Mouse (Mus musculus) erythroblast, adult 5-6 weeks (primary cell): Measurements from ENCODE around the gene Prkrip1. TPM values are rescaled to one million over a fixed set of nuclear protein-coding genes. Genes with fewer than 3 reads are reported as not detected.
"Not testable (repeated sequence)": the region's sequence is repeated elsewhere in the genome, so short reads cannot be mapped to it uniquely, and the experiment has no call there.

Experiments used
- ATAC-seq: replicated peaks from 2 replicates; pipeline ENCODE4 v1.8.0; 2016; ENCODE audit warnings: moderate number of reproducible peaks, mild to moderate bottlenecking, moderate TSS enrichment, inconsistent platforms; ENCODE audit not compliant: poor library complexity, low FRiP score, severe bottlenecking
- total RNA-seq, 2 experiments: library from RNA; stranded (forward) in 1 of 2; stranded (reverse) in 1 of 2; fragments of 150-400 nt in 1 of 2; fragments of 200-764, 138-1000 nt in 1 of 2; gene quantifications; 2 replicates each; pipeline versions ENCODE4 v1.2.3 to v1.2.4; 2015 to 2017; ENCODE audit warnings: low replicate concordance in 2 of 2

Gene Prkrip1
- total RNA-seq, 2 experiments from 2014 or later: 1.5 to 4.9 TPM

DNA sequence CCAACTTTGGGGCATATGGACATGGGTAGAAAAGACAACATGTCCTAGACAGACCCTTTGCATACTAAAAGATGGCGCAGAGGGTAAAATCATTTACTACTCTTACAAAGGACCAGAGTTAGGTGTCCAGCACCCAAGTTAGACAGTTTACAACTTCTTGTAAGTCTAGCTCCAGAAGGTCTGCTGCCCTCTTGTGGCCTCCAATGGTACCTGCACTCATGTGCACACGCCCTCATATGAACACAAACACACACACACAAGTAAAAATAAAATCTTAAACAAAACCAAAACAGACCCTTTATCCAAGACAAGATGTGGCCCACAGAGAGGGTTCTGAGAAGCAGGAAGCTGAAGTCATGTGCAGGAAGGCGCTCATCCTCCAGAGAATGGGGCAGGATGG lies 30.7 kb downstream of the Prkrip1 start:
- ATAC-seq: no peak

DNA sequence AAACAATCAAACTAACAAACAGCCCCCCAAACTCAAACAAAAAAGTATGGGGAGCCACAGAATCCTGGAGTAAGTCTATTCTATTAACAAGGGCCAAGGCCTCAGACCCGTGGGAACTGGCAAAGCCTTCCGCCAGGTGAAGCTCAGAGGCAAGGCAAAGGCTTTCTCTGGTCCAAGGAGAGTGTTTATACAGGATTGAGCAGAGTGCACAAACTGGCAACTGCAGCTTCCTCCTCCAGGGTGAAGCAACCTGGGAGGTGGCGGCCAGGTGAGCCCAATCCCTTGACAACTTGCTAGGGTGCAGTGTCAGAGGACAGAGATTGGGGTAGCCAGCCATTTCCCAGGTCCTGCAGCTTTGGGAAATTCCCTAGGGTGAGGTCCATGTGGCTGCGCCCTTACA lies 31.5 kb downstream of the Prkrip1 start:
- ATAC-seq: no peak

DNA sequence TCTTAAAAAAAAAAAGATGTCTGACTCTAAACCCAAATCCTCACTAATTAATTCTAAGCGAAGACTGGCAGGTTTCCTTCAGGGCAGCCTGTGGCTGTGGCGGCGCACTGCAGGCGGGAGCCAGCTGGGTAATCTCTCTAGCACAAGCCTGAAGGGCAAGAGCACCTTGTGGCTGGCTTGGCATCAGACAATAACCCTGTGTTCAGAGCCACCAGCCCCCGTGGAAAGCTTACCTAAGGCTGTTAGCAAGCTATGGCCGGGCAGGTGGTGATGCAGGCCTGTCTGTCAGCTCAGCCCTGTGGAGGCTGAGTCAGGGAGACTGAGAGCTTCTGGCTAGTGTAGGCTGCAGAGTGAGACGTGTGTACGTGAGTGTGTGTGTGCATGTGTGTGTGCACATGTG lies 33.5 kb downstream of the Prkrip1 start:
- no peak for ATAC-seq

DNA sequence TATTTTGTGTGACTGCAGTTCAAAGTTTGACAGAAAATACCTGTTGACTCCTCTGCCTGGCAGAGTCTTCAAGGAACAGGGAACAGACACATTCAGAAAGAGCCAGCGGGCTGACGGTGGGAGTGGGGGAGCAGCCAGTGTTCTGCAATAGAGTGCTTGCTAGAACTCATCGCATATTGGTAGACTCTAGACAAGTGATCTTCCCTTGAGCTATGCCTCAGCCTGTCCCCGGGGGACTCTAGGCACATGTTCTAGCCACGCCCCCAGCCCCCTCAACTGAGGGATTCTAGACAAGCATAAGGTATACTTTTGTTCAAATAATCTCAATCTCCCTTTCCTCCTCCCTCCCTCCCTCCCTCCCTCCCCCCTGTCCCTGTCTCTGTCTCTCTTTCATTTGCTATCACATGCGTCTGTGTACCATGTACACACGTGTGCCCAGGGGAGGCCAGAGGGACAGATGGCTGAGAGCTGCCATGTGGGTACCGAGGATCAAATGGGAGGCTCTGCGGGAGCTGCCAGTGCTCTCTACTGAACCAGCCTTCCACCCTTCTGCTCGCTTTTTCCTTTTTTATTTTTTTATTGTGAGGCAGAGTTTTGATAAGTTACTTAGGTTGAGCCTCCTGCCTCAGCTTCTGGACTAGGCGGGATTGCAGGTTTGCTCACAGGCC lies 34.8 kb downstream of the Prkrip1 start:
- no peak for ATAC-seq

DNA sequence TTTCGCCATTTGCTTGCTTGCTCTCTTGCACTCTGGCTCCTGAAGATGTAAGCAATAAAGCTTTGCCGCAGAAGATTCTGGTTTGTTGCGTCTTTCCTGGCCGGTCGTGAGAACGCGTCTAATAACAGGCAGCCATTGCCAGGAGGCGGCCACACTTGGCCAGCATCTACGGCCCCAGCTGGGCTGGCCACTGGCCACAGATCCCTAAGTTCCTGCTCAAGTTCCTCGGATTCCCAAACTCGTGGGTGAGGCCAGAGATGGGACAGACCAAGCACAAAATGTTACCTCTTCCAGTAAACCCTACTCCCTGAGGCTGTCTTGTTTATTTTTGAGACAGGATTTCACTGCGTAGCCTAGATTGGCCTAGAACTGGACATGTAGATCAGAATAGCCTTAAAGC lies 38.7 kb downstream of the Prkrip1 start:
- ATAC-seq: not testable (repeated sequence)

DNA sequence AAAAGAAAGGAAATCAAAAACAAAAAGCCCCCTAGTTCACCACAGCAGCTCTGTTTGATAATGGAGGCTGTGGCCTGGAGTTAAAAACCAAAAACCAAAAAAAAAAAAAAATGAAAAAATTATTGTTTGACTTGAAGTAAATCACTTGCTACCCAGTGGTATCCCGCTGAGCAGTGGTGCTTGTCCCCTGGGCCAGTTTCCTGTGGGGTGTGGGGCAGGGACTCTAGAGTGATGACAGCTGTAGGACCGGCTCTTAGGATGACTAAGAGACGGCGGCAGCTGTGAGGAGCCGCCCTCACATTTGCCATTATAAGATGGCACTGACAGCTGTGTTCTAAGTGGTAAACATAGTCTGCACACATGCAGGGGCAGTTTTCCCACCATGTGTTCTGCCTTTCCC lies 43.4 kb downstream of the Prkrip1 start:
- no peak for ATAC-seq

DNA sequence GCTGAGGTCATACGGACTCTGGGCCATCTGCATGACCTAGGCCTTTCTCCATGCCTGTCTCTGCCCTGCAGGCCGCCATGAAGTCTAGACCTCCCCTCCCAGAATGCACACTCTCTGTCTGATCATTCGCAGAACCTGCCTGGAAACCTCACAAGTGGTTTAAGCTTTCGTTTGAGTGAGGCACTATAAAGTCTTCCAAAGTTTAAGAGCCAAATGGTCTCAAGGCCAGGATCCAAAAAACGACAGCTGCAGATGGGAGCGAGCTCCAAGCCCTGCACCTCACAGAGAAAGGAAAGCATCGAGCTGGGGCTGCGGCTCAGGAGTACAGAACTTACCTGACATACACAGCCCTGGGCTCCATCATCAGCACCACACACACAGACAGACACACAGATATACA lies 46.4 kb downstream of the Prkrip1 start:
- no peak for ATAC-seq

DNA sequence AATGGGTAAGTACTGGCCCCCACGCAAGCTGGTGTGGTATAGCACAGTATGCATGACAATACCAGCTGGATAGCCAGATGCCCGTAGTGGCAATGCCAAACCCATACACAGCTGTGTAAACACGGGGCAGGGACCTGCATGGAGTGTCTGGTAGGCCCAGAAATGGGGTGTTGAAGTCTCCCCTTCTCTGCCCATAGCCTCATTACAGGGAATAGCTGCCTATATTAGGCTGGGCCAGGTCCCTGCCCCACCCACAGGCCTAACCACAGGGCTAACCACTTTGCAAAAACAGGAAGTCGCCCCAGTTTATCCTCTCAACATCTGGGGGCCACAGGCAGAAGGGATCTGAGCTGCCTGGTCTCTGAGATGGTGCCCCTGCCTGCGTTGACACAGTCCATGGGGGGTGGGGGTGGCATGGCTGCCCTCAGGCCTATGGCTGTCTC lies 49.6 kb downstream of the Prkrip1 start:
- not testable (repeated sequence) for ATAC-seq

DNA sequence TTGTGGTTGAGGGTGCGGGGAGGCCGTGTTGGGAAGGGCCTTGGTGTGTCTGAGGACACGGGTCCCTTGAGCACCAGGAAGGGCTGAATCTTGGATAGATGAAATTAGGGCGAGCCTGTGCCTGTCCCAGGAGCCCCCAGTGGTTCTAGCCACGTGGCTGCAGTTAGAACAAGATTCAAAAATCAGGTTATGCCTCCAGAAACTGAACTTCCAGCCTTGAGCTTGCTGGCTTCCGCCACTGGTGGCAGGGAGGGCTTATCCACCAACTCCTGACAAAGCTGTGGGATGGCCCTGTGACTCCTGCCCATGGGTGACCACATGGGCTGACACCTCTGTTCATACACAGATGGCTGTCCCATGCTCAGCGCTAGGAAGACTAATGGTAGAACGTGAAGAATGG lies 51.1 kb downstream of the Prkrip1 start:
- ATAC-seq: no peak

DNA sequence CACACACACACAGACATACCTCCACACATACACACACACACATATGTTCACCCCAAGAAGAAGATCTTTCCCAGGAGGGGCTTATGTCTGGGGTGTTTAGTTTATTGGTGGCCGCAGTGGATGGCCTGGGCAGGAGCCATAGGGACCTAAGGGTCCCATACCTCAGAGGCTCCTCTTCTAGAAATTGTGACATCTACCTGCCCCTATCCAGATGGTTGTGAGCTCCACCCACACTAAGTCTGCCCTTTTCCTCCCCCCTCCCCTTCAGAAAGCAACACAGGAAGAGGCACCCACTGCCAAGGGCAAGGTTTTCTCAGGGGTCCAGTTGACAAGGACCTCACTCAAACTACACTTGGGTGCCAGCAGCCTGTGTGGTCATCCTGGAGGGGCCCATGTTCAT lies 51.8 kb downstream of the Prkrip1 start:
- ATAC-seq: no peak

DNA sequence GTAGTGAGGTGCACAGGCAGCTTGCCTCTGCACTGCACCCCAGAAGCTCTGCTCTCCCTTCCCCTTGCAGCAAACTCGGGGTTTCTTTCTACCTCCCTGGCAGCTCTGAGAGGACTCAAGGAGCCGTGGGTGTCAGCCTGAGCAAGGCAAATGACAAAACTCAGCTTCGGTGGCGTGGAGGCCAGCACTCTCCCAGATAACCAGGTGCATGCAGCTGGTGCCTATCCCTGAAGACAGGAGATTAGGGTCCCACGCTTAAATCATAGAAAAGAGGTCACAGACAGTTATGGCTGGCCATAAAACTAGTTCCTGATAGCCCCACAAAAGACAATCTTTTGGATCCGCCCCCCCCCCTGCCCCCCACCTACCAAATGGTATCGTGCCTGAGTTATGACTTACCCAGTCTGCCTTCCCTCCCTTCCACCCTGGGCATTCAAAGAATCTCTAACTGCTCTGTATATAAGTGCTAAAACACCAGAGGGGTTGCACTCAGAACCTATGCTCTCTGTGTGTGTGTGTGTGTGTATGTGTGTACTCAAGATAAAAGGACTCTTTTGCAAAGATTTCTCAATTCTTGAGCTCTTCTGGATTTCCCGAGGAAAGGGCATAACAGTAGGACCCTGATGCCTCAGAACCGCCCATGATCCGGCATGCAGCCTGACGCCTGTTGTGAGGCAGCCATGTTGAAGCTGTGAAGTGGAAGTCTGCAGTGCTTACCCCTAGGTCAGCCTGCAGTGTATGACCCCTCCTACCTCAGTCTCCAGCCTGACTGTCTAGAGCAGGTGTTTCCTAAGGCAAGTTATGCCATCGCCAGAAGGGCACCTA lies 53.9 kb downstream of the Prkrip1 start:
- ATAC-seq: no peak

DNA sequence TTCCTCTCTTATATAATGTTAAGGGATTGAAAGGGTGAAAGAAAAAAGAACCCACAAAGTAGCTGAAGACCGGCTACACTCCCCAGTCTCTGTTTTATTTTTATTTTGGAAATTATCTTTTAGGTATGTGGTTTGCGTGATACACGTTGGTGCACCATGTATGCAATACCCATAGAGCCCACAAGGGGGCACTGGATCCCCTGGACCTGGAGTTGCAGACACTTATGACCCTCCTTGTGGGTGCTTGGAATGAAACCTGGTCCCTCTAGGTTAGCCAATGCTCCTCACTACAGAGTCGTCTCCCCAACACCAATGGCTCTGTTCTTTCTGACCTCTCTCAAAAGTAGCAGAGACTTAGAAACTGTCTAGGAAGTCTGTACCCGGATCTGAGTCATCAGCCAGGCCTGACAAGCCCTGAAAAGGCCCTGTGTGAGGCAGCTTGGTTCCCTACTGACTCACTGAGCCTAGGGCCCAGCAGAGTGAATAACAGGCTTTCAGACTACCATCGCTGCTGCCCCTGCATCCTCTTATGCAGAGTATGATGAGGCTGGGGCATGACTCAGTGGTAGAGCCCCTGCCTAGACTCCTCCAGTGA lies 55.5 kb downstream of the Prkrip1 start:
- no peak; the same call in 1 of the 2 replicates for ATAC-seq

DNA sequence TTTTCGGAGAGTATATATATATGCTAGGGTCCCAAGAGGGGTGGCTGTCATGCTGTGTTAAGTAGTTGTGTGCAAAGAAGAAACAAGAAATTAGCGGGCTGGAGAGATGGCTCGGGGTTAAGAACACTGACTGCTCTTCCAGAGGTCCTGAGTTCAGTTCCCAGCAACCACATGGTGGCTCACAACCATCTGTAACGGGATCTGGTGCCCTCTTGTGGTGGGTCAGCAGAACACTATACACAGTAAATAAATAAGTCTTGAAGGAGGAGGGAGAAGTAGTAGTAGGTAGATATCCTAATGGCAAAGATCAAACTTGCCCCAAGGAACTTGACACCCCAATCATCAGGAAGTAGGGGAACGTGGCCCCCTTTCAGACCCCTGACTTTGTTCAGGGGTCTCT lies 56.0 kb downstream of the Prkrip1 start:
- ATAC-seq: no peak

DNA sequence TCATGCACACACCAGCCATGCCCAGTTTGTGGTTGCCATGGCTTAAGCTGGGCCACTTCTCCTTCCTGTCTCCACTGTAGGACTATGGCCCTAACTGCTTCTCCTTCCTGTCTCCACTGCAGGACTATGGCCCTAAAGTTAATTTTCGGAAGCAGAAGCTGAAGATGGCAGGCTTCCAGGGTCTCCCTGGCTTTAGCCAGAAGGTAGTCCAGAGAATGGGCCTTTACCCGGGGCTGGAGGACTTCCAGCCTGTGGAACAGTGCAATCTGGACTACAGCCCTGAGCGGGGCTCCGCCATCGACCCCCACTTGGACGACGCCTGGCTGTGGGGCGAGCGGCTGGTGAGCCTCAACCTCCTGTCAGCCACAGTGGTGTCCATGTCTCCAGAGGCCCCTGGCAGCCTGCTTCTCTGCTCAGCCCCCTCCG lies 58.7 kb downstream of the Prkrip1 start:
- no peak for ATAC-seq

DNA sequence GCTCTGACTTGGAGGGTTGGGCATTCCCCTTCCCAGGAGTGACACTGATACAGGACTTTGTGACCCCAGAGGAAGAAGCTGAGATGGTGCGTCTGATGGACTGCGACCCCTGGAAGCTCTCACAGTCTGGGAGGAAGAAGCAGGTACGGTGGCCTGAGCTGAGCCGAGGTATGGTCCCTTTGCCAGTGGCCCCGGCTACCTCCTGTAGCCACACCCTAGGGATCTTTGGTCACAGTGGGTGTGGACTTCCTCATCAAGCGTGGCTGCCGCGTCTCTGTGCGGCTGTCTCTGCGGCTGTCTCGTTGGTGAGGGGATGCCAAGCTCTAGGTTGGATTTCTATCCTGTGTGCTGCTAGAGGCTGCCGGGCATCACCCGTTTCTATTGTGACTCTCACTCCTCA lies 59.4 kb downstream of the Prkrip1 start:
- no peak for ATAC-seq

DNA sequence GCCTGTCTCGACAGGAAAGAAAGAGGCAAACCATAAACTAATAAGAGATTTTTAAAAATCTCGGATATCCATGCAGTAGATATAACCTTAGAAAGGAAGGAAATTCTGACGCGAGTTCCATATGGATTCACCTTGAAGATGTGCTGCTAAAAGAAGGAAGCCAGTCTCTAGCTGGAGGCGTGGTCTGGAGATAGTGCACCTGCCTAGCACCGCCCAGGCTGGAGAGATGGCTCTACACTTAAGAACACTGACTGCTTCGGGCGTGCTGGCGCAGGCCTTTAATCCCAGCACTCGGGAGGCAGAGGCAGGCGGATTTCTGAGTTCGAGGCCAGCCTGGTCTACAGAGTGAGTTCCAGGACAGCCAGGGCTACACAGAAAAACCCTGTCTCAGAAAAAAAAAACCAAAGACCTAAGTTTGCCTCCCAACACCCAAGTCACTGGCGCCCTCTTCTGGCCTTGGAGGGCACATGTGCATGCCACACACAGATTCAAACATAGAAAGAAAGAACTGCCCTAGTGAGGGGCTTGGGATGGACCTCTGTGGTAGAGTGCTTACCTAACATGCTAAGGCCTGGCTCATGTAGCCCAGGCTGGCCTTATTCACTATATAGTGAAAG lies 61.0 kb downstream of the Prkrip1 start:
- ATAC-seq: peak; percentile 57

DNA sequence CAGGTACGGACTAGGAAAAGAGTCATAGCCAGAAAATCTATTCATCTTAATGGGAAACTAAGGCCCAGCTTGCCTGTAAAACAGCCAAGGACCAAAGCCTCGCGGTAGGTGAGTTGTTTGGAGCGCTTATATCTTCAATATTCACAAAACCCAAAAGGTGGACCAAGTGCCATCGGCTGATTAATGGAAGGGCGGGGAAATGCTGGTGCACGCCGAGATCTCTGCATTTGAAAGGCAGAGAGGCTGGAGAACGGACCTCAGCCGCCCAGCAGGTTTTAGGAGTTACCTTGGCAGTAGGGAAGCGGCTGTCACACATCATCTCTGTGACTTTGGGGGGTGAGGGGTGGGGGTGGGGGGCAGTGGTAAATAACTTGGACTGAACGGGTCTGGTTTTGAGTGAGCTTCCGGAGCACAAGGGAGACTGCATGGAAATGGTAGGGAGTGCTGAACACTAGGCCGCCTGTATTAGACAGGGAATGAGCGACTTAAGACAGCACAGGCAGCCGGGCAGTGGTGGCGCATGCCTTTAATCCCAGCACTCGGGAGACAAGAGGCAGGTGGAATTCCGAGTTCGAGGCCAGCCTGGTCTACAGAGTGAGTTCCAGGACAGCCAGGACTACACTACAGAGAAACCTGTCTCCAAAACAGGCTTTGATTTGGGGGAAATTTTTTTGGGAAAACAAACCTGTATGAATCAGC lies 62.3 kb downstream of the Prkrip1 start:
- no peak; the same call in 1 of the 2 replicates for ATAC-seq

DNA sequence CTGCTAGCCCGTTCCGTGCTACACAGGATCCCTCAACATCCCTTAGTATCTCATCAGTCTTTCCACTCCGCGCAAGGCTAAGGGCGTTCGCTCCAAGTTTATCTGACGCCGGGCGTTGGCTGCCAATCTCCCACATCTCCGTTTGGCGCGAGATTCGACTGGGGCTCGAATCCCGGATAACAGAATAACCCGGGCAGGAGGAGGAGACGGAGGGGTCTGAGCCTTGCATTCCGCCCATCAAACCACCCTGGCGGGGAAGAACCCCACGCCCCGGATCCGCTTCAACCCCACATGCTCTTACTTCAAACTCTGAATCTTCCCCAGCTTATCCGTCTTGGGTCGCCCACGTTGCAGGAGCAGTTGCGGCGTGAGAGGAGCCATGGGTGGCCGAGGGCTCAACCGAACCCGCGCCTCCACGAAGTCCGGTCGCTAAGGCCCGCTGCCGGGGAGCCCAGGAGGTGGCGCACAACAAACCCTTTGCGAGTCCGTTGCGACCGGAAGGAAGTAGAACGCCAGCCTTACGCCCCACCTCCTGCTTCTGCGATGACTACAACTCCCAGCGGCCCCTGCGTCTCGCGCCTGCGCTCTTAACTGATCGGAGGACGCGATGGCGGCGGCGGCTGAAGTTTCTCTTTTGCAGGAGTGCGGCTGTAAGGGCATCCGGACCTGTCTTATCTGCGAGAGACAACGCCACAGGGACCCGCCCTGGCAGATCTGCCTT lies 63.0 kb downstream of the Prkrip1 start, which contains the start of the genes Lrwd1 and Alkbh4:
Gene Lrwd1 (minus strand): TSS at position 504 of the 721 bp plus-strand sequence.
Gene Alkbh4 (plus strand): TSS at position 576 of the 721 bp plus-strand sequence.
- ATAC-seq: peak; percentile 92
